Mouse (Mus musculus) forebrain, embryonic 10.5 days (tissue): Measurements from ENCODE around the gene Shld1. TPM values are rescaled to one million over a fixed set of nuclear protein-coding genes. Genes with fewer than 3 reads are reported as not detected.

Experiments
- DNase-seq: peaks from one replicate; pipeline ENCODE4 v3.0.0-alpha.2; 2017; ENCODE audit warnings: low spot score; ENCODE audit errors: extremely low spot score
- H3K27ac ChIP-seq: fragments of 300-500 bp; sonication (generic); 2 replicates; pipeline ENCODE4 v1.5.1; 2016; ENCODE audit warnings: mild to moderate bottlenecking
- H3K27me3 ChIP-seq: fragments of 300-500 bp; sonication (generic); 2 replicates; pipeline ENCODE4 v1.6.1; 2016; ENCODE audit warnings: mild to moderate bottlenecking; ENCODE audit not compliant: poor library complexity, severe bottlenecking
- H3K36me3 ChIP-seq: fragments of 300-500 bp; sonication (generic); replicated peaks from 2 replicates; pipeline ENCODE4 v1.6.1; 2016; ENCODE audit warnings: mild to moderate bottlenecking, moderate library complexity
- H3K4me1 ChIP-seq: fragments of 300-500 bp; sonication (generic); 2 replicates; pipeline ENCODE4 v1.6.1; 2016
- H3K4me3 ChIP-seq: fragments of 300-500 bp; sonication (generic); 2 replicates; pipeline ENCODE4 v1.5.1; 2016; ENCODE audit warnings: mild to moderate bottlenecking, moderate library complexity
- H3K9me3 ChIP-seq: fragments of 300-500 bp; sonication (generic); 2 replicates; pipeline ENCODE4 v1.6.1; 2016; ENCODE audit warnings: mild to moderate bottlenecking, moderate library complexity
- WGBS: fragments of 180-500 bp; shearing (Covaris S2); methylation state at CpG from one replicate; pipeline ENCODE4 v1.1.7; 2016; 5-methylcytosine and 5-hydroxymethylcytosine counted together
- polyA plus RNA-seq: library from polyadenylated mRNA; unstranded; fragments of >200 nt; fragmentation: Nextera tagmentation; extraction: Ambion mirVana; gene quantifications from 2 replicates; pipeline ENCODE4 v1.2.1, GENCODE M21; 2016

Shld1 gene
- polyA plus RNA-seq, 1 experiment from 2014 or later, result 16.0 TPM

GRCm38 (mm10) chr2:132658412-132659120, 28.2 kb upstream of the Shld1 start:
- WGBS, result 88% methylated on average over 9 of the region's 9 CpGs
- Histone ChIP-seq H3K36me3 (no peaks in the 10 kb centered on the region), H3K27me3 (no peaks in the 10 kb centered on the region), H3K4me1 (no peaks in the 10 kb centered on the region), H3K27ac (no peak overlapping the region), H3K4me3 (no peak overlapping the region), H3K9me3 (no peaks in the 10 kb centered on the region)
- DNase-seq, result no peak

DNA sequence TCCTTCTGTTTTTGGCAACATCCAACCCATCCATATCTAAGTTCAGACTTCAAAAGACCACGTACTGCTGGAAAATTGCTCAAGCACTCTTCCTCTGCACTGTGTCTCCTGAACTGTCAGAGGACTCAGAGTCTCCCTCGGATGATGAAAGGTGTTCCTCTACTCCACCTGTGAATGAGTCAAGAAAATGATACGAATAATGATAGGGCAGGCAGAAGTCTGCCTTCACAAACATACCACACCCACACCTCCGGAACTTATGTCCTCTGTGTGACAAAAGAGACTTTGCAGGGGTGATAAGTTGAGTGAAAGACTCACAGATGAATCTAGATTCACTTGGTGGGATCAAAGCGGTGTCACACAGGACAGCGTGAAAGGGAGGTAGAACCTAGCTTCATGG, 17.6 kb upstream of the Shld1 start:
- WGBS, result 89% methylated on average over 6 of the region's 6 CpGs
- Histone ChIP-seq H3K36me3 (no peaks in the 10 kb centered on the region), H3K27ac (no peak overlapping the region), H3K9me3 (peaks cover 3% of the 10 kb centered on the region; the same call in 1 of the 2 replicates), H3K4me3 (no peak overlapping the region), H3K27me3 (no peaks in the 10 kb centered on the region), H3K4me1 (no peaks in the 10 kb centered on the region)
- no peak for DNase-seq

DNA sequence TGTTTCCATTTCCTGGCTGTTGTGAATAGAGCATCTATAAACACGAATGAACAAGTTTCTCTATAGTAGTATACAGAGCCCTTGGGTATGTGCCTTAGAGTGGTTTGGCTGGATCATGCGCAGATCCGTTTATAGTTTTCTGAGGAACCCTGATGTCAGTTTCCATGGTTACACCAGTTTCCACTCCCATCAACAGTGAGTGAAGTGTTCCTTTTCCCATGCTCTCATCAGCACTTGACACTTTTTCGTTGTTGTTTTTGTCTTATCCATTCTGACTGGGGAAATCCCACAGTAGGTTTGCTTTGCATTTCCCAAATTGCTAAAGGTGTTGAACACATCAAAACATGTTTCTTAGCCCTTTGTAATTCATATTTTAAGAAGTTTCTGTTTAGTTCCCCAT, 16.4 kb upstream of the Shld1 start:
- Histone ChIP-seq H3K27me3 (no peaks in the 10 kb centered on the region), H3K4me3 (no peak overlapping the region), H3K4me1 (no peaks in the 10 kb centered on the region), H3K27ac (no peak overlapping the region), H3K36me3 (no peaks in the 10 kb centered on the region), H3K9me3 (no peaks in the 10 kb centered on the region)
- no peak for DNase-seq
- WGBS, result 89% methylated on average over 4 of the region's 4 CpGs

DNA sequence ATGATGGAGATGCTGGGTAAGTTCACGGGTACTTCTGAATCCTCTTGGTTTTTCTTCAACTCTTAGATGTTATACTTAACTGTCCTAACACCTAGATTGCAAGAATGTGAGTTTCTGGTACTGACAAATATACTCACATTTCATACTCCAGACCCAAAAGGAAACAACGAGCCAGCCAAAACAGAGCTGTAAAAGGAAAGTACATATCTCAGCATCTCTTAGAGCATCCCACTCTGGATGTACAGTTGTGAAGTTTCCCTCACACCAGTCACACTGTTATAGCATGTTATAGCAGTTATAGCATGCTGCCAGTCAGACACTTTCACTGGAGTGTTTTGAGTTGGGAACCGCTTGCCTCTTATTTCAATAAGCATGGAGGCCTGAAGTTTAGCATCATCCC, 14.6 kb upstream of the Shld1 start:
- DNase-seq, result no peak
- Histone ChIP-seq H3K9me3 (no peaks in the 10 kb centered on the region), H3K27ac (no peak overlapping the region), H3K27me3 (no peaks in the 10 kb centered on the region), H3K4me3 (no peak overlapping the region), H3K36me3 (no peaks in the 10 kb centered on the region), H3K4me1 (no peaks in the 10 kb centered on the region)
- 95% methylated on average over 3 of the region's 3 CpGs for WGBS

GRCm38 (mm10) chr2:132676111-132676510, 10.6 kb upstream of the Shld1 start:
- Histone ChIP-seq H3K36me3 (no peaks in the 10 kb centered on the region), H3K27ac (no peak overlapping the region), H3K4me3 (no peak overlapping the region), H3K4me1 (no peaks in the 10 kb centered on the region), H3K9me3 (no peaks in the 10 kb centered on the region), H3K27me3 (no peaks in the 10 kb centered on the region)
- 83% methylated on average over 4 of the region's 4 CpGs for WGBS
- DNase-seq, result no peak

DNA sequence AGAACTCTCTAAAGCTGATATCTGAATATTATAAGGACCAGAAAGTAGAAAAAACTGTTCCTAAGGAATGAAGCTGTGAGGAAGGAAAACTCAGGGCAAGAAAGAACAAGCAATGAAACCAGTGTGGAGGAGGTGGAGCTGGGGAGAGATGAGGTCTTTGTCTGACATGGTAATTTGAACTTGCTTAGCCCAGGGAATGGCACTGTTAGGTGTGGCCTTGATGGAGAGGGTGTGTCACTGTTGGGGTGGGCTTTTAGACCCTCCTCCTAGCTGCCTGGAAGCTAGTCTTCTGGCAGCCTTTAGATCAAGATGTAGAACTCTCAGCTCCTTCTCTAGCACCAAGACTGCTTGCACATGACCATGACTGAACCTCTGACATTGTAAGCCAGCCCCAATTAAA, 1.7 kb upstream of the Shld1 start:
- no peak for DNase-seq
- Histone ChIP-seq H3K4me1 (peaks cover 6% of the 10 kb centered on the region), H3K27me3 (no peaks in the 10 kb centered on the region), H3K4me3 (no peak overlapping the region), H3K36me3 (no peaks in the 10 kb centered on the region), H3K9me3 (no peaks in the 10 kb centered on the region), H3K27ac (no peak overlapping the region)

- Histone ChIP-seq H3K27ac (no peak overlapping the region), H3K36me3 (no peaks in the 10 kb centered on the region), H3K9me3 (no peaks in the 10 kb centered on the region), H3K4me3 (no peak overlapping the region), H3K27me3 (no peaks in the 10 kb centered on the region), H3K4me1 (peaks cover 6% of the 10 kb centered on the region)
- WGBS, result 89% methylated on average over 7 of the region's 7 CpGs
- DNase-seq, result no peak
Observed at GRCm38 (mm10) chr2:132688611-132689021, 1.9 kb downstream of the Shld1 start.

DNA sequence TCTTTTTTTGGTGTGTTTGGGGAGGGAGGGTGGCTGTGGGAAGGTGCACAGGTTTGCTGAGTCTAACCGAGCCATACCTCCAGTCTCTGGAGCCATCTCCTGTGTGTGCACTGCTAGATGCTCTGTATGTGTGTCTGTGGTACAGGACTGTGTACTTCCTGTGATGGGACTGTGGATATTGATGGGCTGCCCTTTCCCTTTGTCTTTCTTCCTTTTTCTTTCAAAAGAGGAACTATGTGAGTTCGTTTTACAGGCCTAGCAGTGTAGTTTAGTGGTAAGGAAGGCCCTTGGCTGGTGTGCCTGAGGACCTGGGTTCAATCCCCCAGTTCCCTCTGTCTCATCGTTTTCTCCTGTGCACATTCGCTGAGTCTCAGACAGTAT, 2.4 kb downstream of the Shld1 start:
- DNase-seq, result no peak
- Histone ChIP-seq H3K9me3 (no peaks in the 10 kb centered on the region), H3K4me1 (peaks cover 6% of the 10 kb centered on the region), H3K27me3 (no peaks in the 10 kb centered on the region), H3K27ac (no peak overlapping the region), H3K36me3 (no peaks in the 10 kb centered on the region), H3K4me3 (no peak overlapping the region)
- 79% methylated on average over 4 of the region's 4 CpGs for WGBS

GRCm38 (mm10) chr2:132689569-132690231, 3.0 kb downstream of the Shld1 start:
- Histone ChIP-seq H3K4me3 (no peak overlapping the region), H3K27ac (no peak overlapping the region), H3K36me3 (peaks cover 3% of the 10 kb centered on the region; the same call in 1 of the 2 replicates), H3K27me3 (no peaks in the 10 kb centered on the region), H3K4me1 (peaks cover 6% of the 10 kb centered on the region), H3K9me3 (no peaks in the 10 kb centered on the region)
- no peak for DNase-seq
- 76% methylated on average over 15 of the region's 15 CpGs for WGBS

- Histone ChIP-seq H3K36me3 (peaks cover 3% of the 10 kb centered on the region; the same call in 1 of the 2 replicates), H3K27ac (no peak overlapping the region), H3K27me3 (no peaks in the 10 kb centered on the region), H3K9me3 (no peaks in the 10 kb centered on the region), H3K4me3 (no peak overlapping the region), H3K4me1 (peaks cover 3% of the 10 kb centered on the region)
- WGBS, result 69% methylated on average over 7 of the region's 7 CpGs
- no peak for DNase-seq
Observed at GRCm38 (mm10) chr2:132691731-132692130, 5.0 kb downstream of the Shld1 start.

DNA sequence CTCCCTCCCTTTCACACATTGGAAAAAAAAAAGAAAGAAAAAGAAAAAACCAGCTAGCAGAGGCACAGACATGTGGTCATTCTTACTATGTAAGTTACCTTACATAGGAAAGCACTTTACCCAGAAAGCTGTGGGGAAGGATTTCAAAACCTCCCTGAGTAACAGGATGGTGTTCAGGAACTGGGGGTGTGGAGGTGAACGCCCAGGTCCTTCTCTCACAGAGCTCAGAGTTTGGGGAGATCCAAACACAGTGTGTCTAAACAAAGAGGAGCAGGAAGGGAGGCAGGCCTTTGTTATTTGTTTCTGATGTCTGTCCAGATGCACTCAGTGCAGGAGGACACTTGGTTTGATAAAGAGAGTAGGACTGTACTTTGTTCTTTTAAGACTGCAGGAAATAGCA, 5.6 kb downstream of the Shld1 start:
- Histone ChIP-seq H3K27ac (no peak overlapping the region), H3K27me3 (no peaks in the 10 kb centered on the region), H3K9me3 (no peaks in the 10 kb centered on the region), H3K4me1 (peaks cover 2% of the 10 kb centered on the region), H3K36me3 (peaks cover 3% of the 10 kb centered on the region; the same call in 1 of the 2 replicates), H3K4me3 (no peak overlapping the region)
- 74% methylated on average over 1 of the region's 1 CpGs for WGBS
- DNase-seq, result no peak

- WGBS, result 87% methylated on average over 3 of the region's 3 CpGs
- H3K4me3 ChIP-seq, result no peak overlapping the region
Observed at GRCm38 (mm10) chr2:132693980-132694379, 7.2 kb downstream of the Shld1 start.

GRCm38 (mm10) chr2:132695358-132696093, 8.8 kb downstream of the Shld1 start:
- Histone ChIP-seq H3K36me3 (peaks cover 3% of the 10 kb centered on the region), H3K4me3 (no peak overlapping the region), H3K9me3 (no peaks in the 10 kb centered on the region), H3K27me3 (no peaks in the 10 kb centered on the region), H3K27ac (0 out of 2 replicates have a peak overlapping the region, but pooled peaks have one; percentile 35), H3K4me1 (peaks cover 4% of the 10 kb centered on the region; the same call in 1 of the 2 replicates)
- no peak for DNase-seq
- 88% methylated on average over 9 of the region's 9 CpGs for WGBS

More at GRCm38 (mm10) chr2:132693980-132694379, 7.2 kb downstream of the Shld1 start:
- no peak for DNase-seq
- Histone ChIP-seq H3K9me3 (no peaks in the 10 kb centered on the region), H3K36me3 (peaks cover 3% of the 10 kb centered on the region), H3K27ac (no peak overlapping the region), H3K4me1 (peaks cover 4% of the 10 kb centered on the region; the same call in 1 of the 2 replicates), H3K27me3 (no peaks in the 10 kb centered on the region)
